Mouse (Mus musculus) midbrain, embryonic 11.5 days (tissue): ENCODE results near the gene Anapc15-ps. TPM values are rescaled to one million over a fixed set of nuclear protein-coding genes. Genes with fewer than 3 reads are reported as not detected.

Source experiments
- ATAC-seq: fragments of 200-750 bp; cut with Nextera tagmentation; 2 replicates; pipeline ENCODE4 v1.8.0; 2017; ENCODE audit warnings: moderate TSS enrichment, moderate library complexity; ENCODE audit not compliant: low FRiP score
- DNase-seq: peaks from one replicate; pipeline ENCODE4 v3.0.0; 2015; ENCODE audit warnings: low spot score; ENCODE audit errors: missing footprints
- H3K27ac ChIP-seq: fragments of 300-500 bp; sonication (generic); 2 replicates; pipeline ENCODE4 v1.5.1; 2014; ENCODE audit warnings: low read depth, low read length
- H3K27me3 ChIP-seq: fragments of 300-500 bp; sonication (generic); 2 replicates; pipeline ENCODE4 v1.6.1; 2014; ENCODE audit warnings: mild to moderate bottlenecking, low read length, moderate library complexity, mixed read lengths; ENCODE audit not compliant: control insufficient read depth, insufficient read depth
- H3K36me3 ChIP-seq: fragments of 300-500 bp; sonication (generic); 2 replicates; pipeline ENCODE4 v1.6.1; 2014; ENCODE audit warnings: mild to moderate bottlenecking, low read length, moderate library complexity, mixed read lengths; ENCODE audit not compliant: control insufficient read depth, insufficient read depth
- H3K4me1 ChIP-seq: fragments of 300-500 bp; sonication (generic); 2 replicates; pipeline ENCODE4 v1.6.1; 2014; ENCODE audit warnings: low read length; ENCODE audit not compliant: control insufficient read depth, insufficient read depth
- H3K4me2 ChIP-seq: fragments of 300-500 bp; sonication (generic); 2 replicates; pipeline ENCODE4 v1.6.1; 2014; ENCODE audit warnings: mild to moderate bottlenecking, moderate library complexity
- H3K4me3 ChIP-seq: fragments of 300-500 bp; sonication (generic); 2 replicates; pipeline ENCODE4 v1.5.1; 2014; ENCODE audit warnings: low read depth, low read length
- H3K9ac ChIP-seq: fragments of 300-500 bp; sonication (generic); 2 replicates; pipeline ENCODE4 v1.6.1; 2014; ENCODE audit warnings: low read length
- H3K9me3 ChIP-seq: fragments of 300-500 bp; sonication (generic); 2 replicates; pipeline ENCODE4 v1.6.1; 2016; ENCODE audit warnings: low read length; ENCODE audit not compliant: control insufficient read depth
- WGBS: fragments of 180-500 bp; shearing (Covaris S2); extraction: QIAGEN DNeasy Blood & Tissue Kit; methylation state at CpG from one replicate; pipeline ENCODE4 v1.1.7; 2014; 5-methylcytosine and 5-hydroxymethylcytosine counted together
- polyA plus RNA-seq: library from polyadenylated mRNA; unstranded; fragments of >200 nt; fragmentation: Nextera tagmentation; extraction: Ambion mirVana; gene quantifications from 2 replicates; pipeline ENCODE4 v1.2.1, GENCODE M21; 2014

Gene Anapc15-ps
- polyA plus RNA-seq, 1 experiment from 2014 or later: not detected

GRCm38 (mm10) chr10:95648326-95648888 is 24.8 kb downstream of the Anapc15-ps start:
- 93% methylated on average over 11 of the region's 11 CpGs for WGBS
- H3K4me1 ChIP-seq: no peaks in the 10 kb centered on the region
- H3K9me3 ChIP-seq: no peaks in the 10 kb centered on the region
- H3K27ac ChIP-seq: no peak overlapping the region
- no peak overlapping the region for H3K9ac ChIP-seq
- no peak overlapping the region for H3K4me3 ChIP-seq
- no peak for ATAC-seq
- H3K27me3 ChIP-seq: no peaks in the 10 kb centered on the region
- no peak for DNase-seq
- no peaks in the 10 kb centered on the region for H3K36me3 ChIP-seq
- no peak overlapping the region for H3K4me2 ChIP-seq

DNA sequence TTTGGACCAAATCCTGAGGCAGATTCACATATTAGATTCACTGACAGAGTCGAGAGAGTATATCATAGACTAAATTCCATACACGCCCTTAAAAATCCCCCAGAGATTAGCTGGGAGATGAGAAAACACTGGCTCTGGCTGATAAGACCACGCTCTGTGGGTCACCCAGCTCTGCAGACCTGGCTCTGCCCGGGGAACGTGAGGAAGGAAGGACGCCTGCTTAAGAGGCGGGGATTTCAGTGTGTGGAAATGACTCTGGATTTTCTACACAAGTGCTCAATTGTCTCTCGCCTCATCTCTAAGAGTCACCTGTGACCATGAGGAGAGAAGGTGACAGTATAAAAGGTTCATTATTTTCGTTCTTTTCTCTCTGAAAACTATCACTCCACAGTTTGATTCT is 26.1 kb downstream of the Anapc15-ps start:
- ATAC-seq (no peak), DNase-seq (no peak)
- Histone ChIP-seq H3K9ac (no peak overlapping the region), H3K4me2 (no peak overlapping the region), H3K4me3 (no peak overlapping the region), H3K36me3 (no peaks in the 10 kb centered on the region), H3K4me1 (no peaks in the 10 kb centered on the region), H3K27ac (no peak overlapping the region), H3K9me3 (no peaks in the 10 kb centered on the region), H3K27me3 (no peaks in the 10 kb centered on the region)
- 84% methylated on average over 9 of the region's 9 CpGs for WGBS

DNA sequence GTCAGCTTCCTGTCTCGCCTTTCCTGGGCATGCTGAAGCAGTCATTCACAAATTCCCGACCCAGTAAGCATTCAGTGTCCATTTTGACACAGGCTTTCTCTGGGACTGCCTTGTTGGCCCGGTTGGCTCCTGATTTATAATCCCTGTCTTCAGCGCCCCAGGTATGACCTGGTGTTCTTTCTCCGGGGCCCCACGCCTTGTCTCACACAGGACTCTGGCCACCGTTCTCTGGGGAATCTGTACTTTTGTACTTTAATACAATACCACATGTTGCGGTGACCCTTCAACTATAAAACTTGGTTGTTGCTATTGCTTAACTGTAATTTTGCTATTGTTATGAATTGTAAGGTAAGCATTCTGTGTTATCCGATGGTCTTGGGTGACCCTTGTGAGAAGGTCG is 26.7 kb downstream of the Anapc15-ps start:
- H3K4me1 ChIP-seq: no peaks in the 10 kb centered on the region
- no peaks in the 10 kb centered on the region for H3K27me3 ChIP-seq
- no peak overlapping the region for H3K4me3 ChIP-seq
- H3K9ac ChIP-seq: no peak overlapping the region
- H3K9me3 ChIP-seq: no peaks in the 10 kb centered on the region
- no peak overlapping the region for H3K27ac ChIP-seq
- WGBS: 92% methylated on average over 10 of the region's 10 CpGs
- ATAC-seq: no peak
- DNase-seq: no peak
- no peaks in the 10 kb centered on the region for H3K36me3 ChIP-seq
- H3K4me2 ChIP-seq: no peak overlapping the region

DNA sequence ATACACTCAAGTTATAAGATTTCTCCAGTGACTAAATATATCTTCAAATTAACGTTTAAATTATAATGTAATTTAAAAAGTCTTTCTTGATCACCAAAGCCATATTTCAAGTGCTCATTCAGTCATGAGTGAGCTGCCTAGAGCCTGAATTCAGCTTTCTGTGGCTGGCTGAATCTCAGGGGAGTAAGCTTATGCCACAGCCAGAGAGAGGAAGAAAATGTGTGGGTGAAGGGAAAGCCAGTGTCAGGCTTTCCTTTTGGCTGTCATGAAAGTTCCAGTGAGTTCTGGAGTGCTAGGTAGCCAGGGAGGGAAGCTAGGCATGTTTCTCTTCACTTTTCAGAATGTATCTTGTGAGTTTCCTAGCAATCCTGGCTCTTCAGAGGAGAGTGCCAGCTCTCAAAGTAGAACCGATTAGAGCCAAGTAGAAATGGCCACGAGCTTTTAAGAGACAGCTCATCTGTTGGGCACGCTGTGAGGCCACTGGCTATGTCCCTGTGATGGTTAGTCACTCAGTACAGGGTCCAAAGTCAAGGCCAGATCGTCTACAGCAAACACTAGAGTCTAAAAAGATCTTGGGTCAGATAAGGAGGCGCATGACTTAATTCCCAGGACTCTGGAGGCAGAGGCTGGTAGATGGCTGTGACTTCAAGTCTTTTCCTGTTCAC is 29.4 kb downstream of the Anapc15-ps start:
- ATAC-seq: no peak
- no peak overlapping the region for H3K9ac ChIP-seq
- no peaks in the 10 kb centered on the region for H3K4me1 ChIP-seq
- DNase-seq: no peak
- no peaks in the 10 kb centered on the region for H3K9me3 ChIP-seq
- H3K4me2 ChIP-seq: no peak overlapping the region
- H3K27ac ChIP-seq: no peak overlapping the region
- H3K36me3 ChIP-seq: no peaks in the 10 kb centered on the region
- WGBS: 86% methylated on average over 6 of the region's 6 CpGs
- no peaks in the 10 kb centered on the region for H3K27me3 ChIP-seq
- no peak overlapping the region for H3K4me3 ChIP-seq

- H3K9ac ChIP-seq: no peak overlapping the region
- no peak for ATAC-seq
- H3K4me2 ChIP-seq: no peak overlapping the region
- H3K36me3 ChIP-seq: no peaks in the 10 kb centered on the region
- no peaks in the 10 kb centered on the region for H3K27me3 ChIP-seq
- H3K9me3 ChIP-seq: no peaks in the 10 kb centered on the region
- no peak overlapping the region for H3K27ac ChIP-seq
- DNase-seq: no peak
- H3K4me1 ChIP-seq: no peaks in the 10 kb centered on the region
- 77% methylated on average over 5 of the region's 5 CpGs for whole genome bisulfite sequencing
- no peak overlapping the region for H3K4me3 ChIP-seq
Measured at GRCm38 (mm10) chr10:95643042-95643441, 30.2 kb downstream of the Anapc15-ps start.

DNA sequence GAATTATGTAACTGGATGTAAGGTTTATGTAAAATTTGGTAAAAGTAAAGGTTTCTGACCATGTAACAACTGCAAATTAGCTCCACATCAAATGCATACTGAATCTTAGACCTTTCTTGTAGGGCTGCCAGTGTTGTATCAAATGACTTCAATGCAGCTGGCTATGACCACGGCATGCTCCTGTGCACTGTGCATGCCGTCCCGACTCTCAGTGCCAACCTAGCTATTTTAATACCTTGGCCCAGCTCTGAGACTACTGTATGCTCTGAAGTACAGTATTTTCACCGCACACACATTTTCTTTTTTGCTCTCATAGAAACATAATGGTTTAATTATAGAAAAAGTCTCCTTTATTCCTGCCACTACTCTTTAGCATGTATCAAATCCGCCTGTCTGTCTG is 31.9 kb downstream of the Anapc15-ps start:
- H3K27me3 ChIP-seq: no peaks in the 10 kb centered on the region
- H3K4me1 ChIP-seq: no peaks in the 10 kb centered on the region
- WGBS: 88% methylated on average over 5 of the region's 5 CpGs
- H3K9me3 ChIP-seq: no peaks in the 10 kb centered on the region
- no peak for ATAC-seq
- no peaks in the 10 kb centered on the region for H3K36me3 ChIP-seq
- DNase-seq: no peak
- no peak overlapping the region for H3K4me2 ChIP-seq
- H3K9ac ChIP-seq: no peak overlapping the region
- H3K4me3 ChIP-seq: no peak overlapping the region
- no peak overlapping the region for H3K27ac ChIP-seq

DNA sequence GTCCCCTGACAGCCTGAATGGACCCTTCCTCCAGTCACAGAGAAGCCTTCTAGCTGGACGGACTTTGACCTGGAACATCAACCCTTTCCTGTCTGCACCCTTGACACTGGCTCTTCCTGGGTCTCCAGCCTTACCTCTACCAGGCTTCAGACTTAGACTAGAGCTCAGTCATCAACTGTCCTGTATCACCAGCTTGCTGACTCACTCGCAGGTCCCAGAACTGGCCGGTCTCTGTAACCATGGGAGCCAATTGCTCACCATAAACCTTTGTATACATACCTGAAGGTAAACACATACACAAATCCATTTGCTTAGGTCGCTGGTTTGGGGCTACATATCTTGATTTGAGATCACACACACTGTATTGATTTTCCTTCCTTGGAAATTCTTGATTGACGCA is 33.8 kb downstream of the Anapc15-ps start:
- H3K4me3 ChIP-seq: no peak overlapping the region
- H3K4me2 ChIP-seq: no peak overlapping the region
- 80% methylated on average over 5 of the region's 5 CpGs for WGBS
- ATAC-seq (no peak), DNase-seq (no peak)
- H3K27me3 ChIP-seq: no peaks in the 10 kb centered on the region
- H3K9me3 ChIP-seq: no peaks in the 10 kb centered on the region
- H3K27ac ChIP-seq: no peak overlapping the region
- H3K4me1 ChIP-seq: no peaks in the 10 kb centered on the region
- H3K36me3 ChIP-seq: no peaks in the 10 kb centered on the region
- H3K9ac ChIP-seq: no peak overlapping the region

DNA sequence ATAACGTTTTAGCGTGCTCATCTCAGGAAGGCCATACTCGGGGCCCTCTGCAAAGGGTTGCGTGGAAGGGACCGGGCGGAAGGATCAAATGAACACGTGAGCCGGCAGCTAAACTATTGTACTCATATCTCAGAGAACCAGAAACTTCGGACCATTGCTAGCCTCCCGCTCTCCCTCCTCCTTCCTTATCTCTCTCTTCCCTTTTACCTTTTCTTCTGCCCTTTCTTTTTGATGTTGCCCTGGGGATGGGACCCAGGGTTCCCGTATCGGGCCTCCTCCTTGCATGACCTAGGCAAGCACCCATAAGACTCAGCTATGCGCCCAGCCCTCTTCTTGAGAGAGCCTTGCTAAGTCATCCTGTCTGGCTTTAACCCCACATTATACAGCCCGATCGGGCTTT is 38.5 kb downstream of the Anapc15-ps start:
- Histone ChIP-seq H3K9me3 (no peaks in the 10 kb centered on the region), H3K27me3 (no peaks in the 10 kb centered on the region), H3K4me2 (no peak overlapping the region), H3K27ac (no peak overlapping the region), H3K4me3 (no peak overlapping the region), H3K4me1 (no peaks in the 10 kb centered on the region), H3K9ac (no peak overlapping the region), H3K36me3 (no peaks in the 10 kb centered on the region)
- no peak for DNase-seq
- WGBS: 92% methylated on average over 15 of the region's 15 CpGs
- no peak for ATAC-seq

DNA sequence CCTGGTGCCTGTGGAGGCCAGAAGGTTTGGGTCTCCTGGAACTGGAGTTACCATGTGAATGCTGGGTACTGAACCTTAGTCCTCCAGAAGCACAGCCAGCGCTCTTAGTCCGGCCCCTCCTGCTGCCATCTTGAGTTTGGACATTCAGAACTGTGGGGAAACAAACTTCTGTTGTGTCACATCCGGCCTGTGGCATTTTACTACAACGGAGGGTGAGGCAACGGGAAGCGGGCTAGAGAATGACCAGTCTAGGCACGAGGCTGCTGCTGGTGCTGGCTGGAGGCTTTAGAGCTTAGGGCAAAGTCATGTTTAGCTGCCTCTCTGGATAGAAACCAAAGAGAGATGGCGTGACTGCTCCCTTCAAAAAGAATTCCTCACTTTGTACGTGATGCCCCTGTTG is 39.0 kb downstream of the Anapc15-ps start:
- DNase-seq: no peak
- H3K4me1 ChIP-seq: no peaks in the 10 kb centered on the region
- H3K27me3 ChIP-seq: no peaks in the 10 kb centered on the region
- H3K9me3 ChIP-seq: no peaks in the 10 kb centered on the region
- no peaks in the 10 kb centered on the region for H3K36me3 ChIP-seq
- no peak overlapping the region for H3K27ac ChIP-seq
- H3K4me3 ChIP-seq: no peak overlapping the region
- WGBS: 83% methylated on average over 9 of the region's 9 CpGs
- ATAC-seq: no peak
- H3K9ac ChIP-seq: no peak overlapping the region
- no peak overlapping the region for H3K4me2 ChIP-seq
